Mouse (Mus musculus) WW6 (cell line): Measurements from ENCODE around the gene Sipa1l2.
A peak's percentile ranks its signal among the peaks of the same experiment; 100 is the strongest.

Source experiments
- DNase-seq: peaks from one replicate; pipeline ENCODE4 v3.0.0-alpha.2; 2013; ENCODE audit warnings: low read depth, low spot score

The Sipa1l2 gene

GRCm38 (mm10) chr8:125580426-125580825, 10.8 kb upstream of the Sipa1l2 start:
- no peak for DNase-seq

- no peak for DNase-seq
These were observed 6.5 kb upstream of the Sipa1l2 start for GRCm38 (mm10) chr8:125576127-125576526.

GRCm38 (mm10) chr8:125574280-125574679, 4.7 kb upstream of the Sipa1l2 start:
- DNase-seq: no peak

- DNase-seq: no peak
These were observed 2.6 kb upstream of the Sipa1l2 start for GRCm38 (mm10) chr8:125572246-125572645.

- peak; percentile 71 for DNase-seq
These were observed 1.3 kb upstream of the Sipa1l2 start for GRCm38 (mm10) chr8:125570835-125571465.

DNA sequence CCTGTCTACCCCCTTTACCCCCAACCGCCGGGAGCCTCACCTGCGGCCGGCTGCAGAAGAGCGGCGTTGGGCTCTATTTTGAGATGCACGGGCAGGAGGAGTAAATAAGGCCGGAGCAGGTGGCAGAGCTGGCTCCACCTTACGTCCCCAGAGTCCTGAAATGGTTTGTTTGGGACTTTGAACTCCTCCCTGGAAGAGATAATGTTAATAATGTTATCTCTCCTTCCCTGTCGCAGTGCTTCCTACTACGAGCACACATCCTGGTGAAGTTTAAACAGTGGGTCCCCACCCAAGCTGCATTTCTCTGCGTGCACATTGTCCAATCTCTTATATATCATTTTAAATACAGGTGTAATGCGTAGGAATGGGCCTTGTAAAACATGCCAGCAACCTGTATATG, 781 bp upstream of the Sipa1l2 start:
- DNase-seq: no peak

- DNase-seq: no peak
These were observed 616 bp downstream of the Sipa1l2 start for GRCm38 (mm10) chr8:125568851-125569532.

GRCm38 (mm10) chr8:125568421-125568850, 1.2 kb downstream of the Sipa1l2 start:
- DNase-seq: no peak

GRCm38 (mm10) chr8:125567569-125567968, 2.0 kb downstream of the Sipa1l2 start:
- no peak for DNase-seq

GRCm38 (mm10) chr8:125562878-125563277, 6.7 kb downstream of the Sipa1l2 start:
- no peak for DNase-seq

- DNase-seq: no peak
These were observed 8.7 kb downstream of the Sipa1l2 start for GRCm38 (mm10) chr8:125560825-125561490.

DNA sequence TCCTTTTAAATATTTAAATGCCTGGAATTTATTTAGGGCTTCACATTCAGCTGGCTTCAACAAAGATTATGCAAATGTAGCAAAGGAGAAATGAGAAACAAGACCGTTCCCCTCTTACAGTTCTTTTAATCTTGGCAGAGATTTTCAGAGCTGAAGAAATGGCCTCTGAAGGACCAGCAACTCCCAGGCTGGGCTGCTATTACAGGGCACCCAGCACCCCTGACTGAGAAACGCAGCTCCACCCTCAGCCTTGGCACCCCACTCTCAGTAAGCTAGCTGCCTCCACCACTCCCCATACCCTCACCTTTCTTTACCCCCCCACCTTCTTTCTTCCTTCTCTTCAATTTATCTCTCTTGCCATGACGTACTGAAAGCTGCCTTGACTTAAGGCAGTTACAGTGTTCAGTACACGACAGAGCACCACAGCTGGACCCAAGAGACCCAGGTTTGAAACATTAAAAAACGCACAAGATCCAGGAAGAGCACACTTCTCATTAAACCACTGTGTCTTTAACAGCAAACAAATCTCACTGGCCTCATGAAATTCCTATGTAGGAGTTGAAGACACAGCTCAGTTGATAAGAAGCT, 10.4 kb downstream of the Sipa1l2 start:
- DNase-seq: no peak

DNA sequence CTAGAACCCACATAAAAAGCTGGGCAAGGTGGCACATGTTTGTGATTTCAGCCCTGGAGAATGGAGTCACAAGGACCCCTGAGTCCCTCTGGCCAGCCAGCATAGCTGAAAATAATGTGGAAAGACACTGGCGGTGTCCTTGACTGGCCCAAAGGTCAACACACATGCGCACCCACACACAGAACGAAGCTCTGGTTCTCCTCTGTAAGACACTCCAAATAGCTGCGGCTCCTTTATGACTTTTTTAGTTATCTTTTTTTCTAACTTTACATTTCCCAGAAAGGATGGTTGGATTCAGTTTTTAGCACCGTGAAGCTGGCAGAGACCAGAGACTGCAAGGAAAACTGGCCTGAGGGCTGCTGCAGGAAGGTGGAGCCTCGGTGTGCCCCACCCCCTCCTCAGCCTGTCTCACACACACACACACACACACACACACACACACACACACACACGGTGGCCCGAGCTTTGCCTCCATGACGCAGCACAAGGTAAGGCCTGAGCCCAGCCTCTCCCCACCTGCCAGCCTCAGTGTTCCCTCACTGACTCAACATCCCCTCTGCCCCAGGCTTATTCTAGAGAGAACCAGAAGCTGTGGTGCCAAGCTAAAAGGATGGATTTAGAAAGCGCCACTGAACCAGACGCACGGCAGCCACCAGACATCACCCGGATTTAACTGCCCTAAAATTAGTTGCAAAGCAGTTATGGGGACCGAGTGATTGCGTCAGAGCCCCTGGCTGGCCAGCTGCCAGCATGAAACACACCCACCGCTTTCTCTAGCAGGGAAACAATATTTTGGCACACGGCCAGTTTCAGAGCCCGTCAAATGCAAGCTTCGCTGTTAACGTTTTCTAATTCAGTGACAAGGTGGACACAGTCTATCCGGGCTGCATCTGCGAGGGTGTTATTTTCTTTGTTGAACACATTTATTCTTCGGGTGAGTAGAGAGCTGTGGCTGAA, 11.2 kb downstream of the Sipa1l2 start:
- DNase-seq: no peak

DNA sequence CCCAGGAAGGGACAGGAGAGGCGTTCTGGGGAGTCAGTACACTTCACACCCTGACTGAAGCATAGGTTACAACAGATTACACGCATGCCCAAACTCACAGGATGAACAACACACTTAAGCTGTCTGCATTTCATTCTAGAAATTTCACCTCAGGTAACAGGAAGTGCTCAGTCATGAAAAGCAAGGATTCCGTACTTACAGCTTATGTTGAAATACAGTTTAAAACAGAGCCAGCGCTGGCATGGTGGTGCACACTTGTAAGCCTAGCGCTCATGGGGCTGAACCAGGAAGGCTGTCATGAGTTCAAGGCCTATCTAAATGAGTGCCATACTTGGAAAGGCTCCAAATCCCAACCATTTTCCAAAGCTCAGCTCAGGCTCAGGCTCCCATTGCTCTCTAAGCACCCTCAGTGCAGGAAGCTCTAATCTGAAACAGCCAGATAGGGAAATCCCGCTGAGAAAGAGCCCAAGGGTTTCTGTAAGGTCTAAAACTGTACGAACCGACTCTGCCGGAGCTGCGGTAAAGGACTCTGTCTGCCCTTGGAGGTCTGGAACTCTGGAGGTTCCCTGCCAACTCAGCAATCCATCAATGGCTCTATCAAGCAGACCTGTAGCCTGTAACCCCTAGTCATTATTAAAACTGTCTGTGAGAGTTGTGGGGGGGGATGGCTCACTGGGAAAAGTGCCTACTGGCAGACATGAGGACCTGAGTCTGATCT, 12.1 kb downstream of the Sipa1l2 start:
- no peak for DNase-seq

GRCm38 (mm10) chr8:125556706-125557105, 12.9 kb downstream of the Sipa1l2 start:
- DNase-seq: no peak

- DNase-seq: no peak
These were observed 19.0 kb downstream of the Sipa1l2 start for GRCm38 (mm10) chr8:125550567-125550966.

GRCm38 (mm10) chr8:125547296-125547695, 22.3 kb downstream of the Sipa1l2 start:
- no peak for DNase-seq

DNA sequence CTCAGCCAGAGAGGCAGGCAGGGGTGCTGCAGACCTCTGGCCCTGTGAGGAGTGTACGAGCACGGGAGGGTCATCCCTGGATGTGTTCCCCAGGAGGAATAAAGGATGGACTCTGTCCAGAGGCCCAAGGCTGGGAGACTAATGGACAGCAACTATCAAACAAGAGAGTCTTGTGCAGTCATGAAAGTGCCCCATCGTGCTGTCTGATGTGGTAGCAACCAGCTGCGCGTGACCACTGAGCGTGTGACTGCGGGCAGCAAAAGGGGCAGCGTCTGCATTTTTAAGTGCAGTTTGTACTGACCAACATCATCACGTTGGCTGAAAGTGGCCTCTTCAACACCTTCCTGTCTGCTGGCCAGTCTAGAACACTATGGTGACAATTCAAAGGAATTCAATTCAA, 23.7 kb downstream of the Sipa1l2 start:
- DNase-seq: no peak

- no peak for DNase-seq
These were observed 26.6 kb downstream of the Sipa1l2 start for GRCm38 (mm10) chr8:125542893-125543613.
